Mouse (Mus musculus): ENCODE results near the gene Xxylt1. TPM values are rescaled to one million over a fixed set of nuclear protein-coding genes. Genes with fewer than 3 reads are reported as not detected.
"Not testable (repeated sequence)": the region's sequence is repeated elsewhere in the genome, so short reads cannot be mapped to it uniquely, and the experiment has no call there.

Xxylt1 gene
- polyA plus RNA-seq, 1 experiment from 2014 or later: 10.0 TPM

DNA sequence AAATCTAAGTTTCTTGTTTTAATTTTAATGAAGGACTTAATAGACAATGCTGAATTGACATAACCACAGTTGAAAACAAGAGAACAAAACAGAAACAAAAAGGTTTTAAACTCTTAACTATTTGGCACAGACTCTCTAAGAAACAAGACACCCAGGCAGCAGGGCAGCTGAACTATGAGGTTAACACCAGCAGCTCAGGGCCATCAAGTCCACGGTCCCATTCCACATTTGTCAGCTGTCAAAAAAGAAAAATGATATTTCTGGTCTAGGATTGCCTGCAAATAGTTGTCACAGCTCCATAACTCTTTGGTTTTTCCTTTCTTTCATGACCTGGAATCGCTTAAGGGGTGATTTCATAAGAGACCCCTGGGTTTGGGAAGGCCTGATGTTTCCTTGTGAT is 64.6 kb downstream of the Xxylt1 start:
- Histone ChIP-seq H3K36me3 (no peaks in the 10 kb centered on the region), H3K27me3 (no peaks in the 10 kb centered on the region), H3K4me3 (no peak overlapping the region), H3K27ac (replicated peaks) (no peak overlapping the region), H3K4me2 (replicated peaks) (no peak overlapping the region), H3K9ac (replicated peaks) (no peak overlapping the region), H3K9me3 (no peaks in the 10 kb centered on the region), H3K4me1 (no peaks in the 10 kb centered on the region)
- WGBS: 82% methylated on average over 2 of the region's 2 CpGs
- ATAC-seq (replicated peaks): no peak

GRCm38 (mm10) chr16:31016169-31016568 is 65.1 kb downstream of the Xxylt1 start:
- Histone ChIP-seq H3K4me2 (replicated peaks) (no peak overlapping the region), H3K27ac (replicated peaks) (no peak overlapping the region), H3K9me3 (no peaks in the 10 kb centered on the region), H3K4me3 (no peak overlapping the region), H3K27me3 (no peaks in the 10 kb centered on the region), H3K36me3 (no peaks in the 10 kb centered on the region), H3K4me1 (no peaks in the 10 kb centered on the region), H3K9ac (replicated peaks) (no peak overlapping the region)
- ATAC-seq (replicated peaks): no peak
- 73% methylated on average over 8 of the region's 8 CpGs for WGBS

- Histone ChIP-seq H3K9ac (replicated peaks) (no peak overlapping the region), H3K36me3 (no peaks in the 10 kb centered on the region), H3K4me1 (no peaks in the 10 kb centered on the region), H3K27me3 (no peaks in the 10 kb centered on the region), H3K4me3 (no peak overlapping the region), H3K27ac (replicated peaks) (no peak overlapping the region), H3K4me2 (replicated peaks) (no peak overlapping the region), H3K9me3 (no peaks in the 10 kb centered on the region)
- no peak for ATAC-seq (replicated peaks)
- 87% methylated on average over 1 of the region's 1 CpGs for WGBS
Observed at GRCm38 (mm10) chr16:31015271-31015670, 66.0 kb downstream of the Xxylt1 start.

GRCm38 (mm10) chr16:31012236-31012635 is 69.0 kb downstream of the Xxylt1 start:
- WGBS: 92% methylated on average over 10 of the region's 10 CpGs
- H3K4me3 ChIP-seq: no peak overlapping the region
- no peak overlapping the region for H3K4me2 ChIP-seq (replicated peaks)
- no peaks in the 10 kb centered on the region for H3K36me3 ChIP-seq
- ATAC-seq (replicated peaks): no peak
- no peak overlapping the region for H3K9ac ChIP-seq (replicated peaks)
- H3K9me3 ChIP-seq: no peaks in the 10 kb centered on the region
- H3K4me1 ChIP-seq: peaks cover 4% of the 10 kb centered on the region; the same call in 1 of the 2 replicates
- no peaks in the 10 kb centered on the region for H3K27me3 ChIP-seq
- H3K27ac ChIP-seq (replicated peaks): no peak overlapping the region

- 89% methylated on average over 5 of the region's 5 CpGs for WGBS
- H3K9ac ChIP-seq (replicated peaks): no peak overlapping the region
- H3K4me3 ChIP-seq: no peak overlapping the region
- H3K36me3 ChIP-seq: no peaks in the 10 kb centered on the region
- H3K9me3 ChIP-seq: no peaks in the 10 kb centered on the region
- no peaks in the 10 kb centered on the region for H3K27me3 ChIP-seq
- no peak overlapping the region for H3K4me2 ChIP-seq (replicated peaks)
- no peak; the same call in 1 of the 2 replicates for ATAC-seq (replicated peaks)
- peaks cover 4% of the 10 kb centered on the region; the same call in 1 of the 2 replicates for H3K4me1 ChIP-seq
- no peak overlapping the region for H3K27ac ChIP-seq (replicated peaks)
Observed at GRCm38 (mm10) chr16:31010443-31010842, 70.8 kb downstream of the Xxylt1 start.

GRCm38 (mm10) chr16:31008326-31008725 is 72.9 kb downstream of the Xxylt1 start:
- Histone ChIP-seq H3K4me3 (no peak overlapping the region), H3K27ac (replicated peaks) (no peak overlapping the region), H3K27me3 (no peaks in the 10 kb centered on the region), H3K36me3 (no peaks in the 10 kb centered on the region), H3K9me3 (no peaks in the 10 kb centered on the region), H3K4me1 (peaks cover 14% of the 10 kb centered on the region), H3K4me2 (replicated peaks) (no peak overlapping the region), H3K9ac (replicated peaks) (no peak overlapping the region)
- 76% methylated on average over 7 of the region's 7 CpGs for WGBS
- ATAC-seq (replicated peaks): no peak

DNA sequence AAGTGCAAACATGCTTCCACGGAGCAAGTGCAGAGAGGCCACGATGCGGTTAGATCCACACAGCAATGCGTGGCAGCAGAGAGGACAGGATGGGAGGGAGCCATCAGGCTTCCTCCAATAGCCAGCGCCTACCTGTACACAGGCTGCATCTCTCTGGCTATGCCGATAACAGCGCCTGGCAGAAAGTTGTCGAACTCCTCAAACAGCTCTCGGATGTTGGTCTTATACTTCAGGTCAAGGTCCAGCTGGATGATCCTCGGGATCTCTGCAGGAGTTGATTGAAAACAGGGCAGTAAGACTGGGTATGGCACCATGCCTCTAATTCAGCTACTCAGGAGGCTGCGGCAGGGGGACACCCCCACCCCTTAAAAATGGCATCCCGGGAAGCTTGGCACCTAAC is 73.7 kb downstream of the Xxylt1 start:
- Histone ChIP-seq H3K36me3 (no peaks in the 10 kb centered on the region), H3K4me1 (peaks cover 22% of the 10 kb centered on the region)
- 87% methylated on average over 12 of the region's 12 CpGs for WGBS

GRCm38 (mm10) chr16:31005693-31006092 is 75.5 kb downstream of the Xxylt1 start:
- Histone ChIP-seq H3K9me3 (no peaks in the 10 kb centered on the region), H3K36me3 (no peaks in the 10 kb centered on the region), H3K4me3 (no peak overlapping the region), H3K27ac (replicated peaks) (no peak overlapping the region), H3K27me3 (no peaks in the 10 kb centered on the region), H3K4me1 (peaks cover 29% of the 10 kb centered on the region), H3K4me2 (replicated peaks) (no peak overlapping the region), H3K9ac (replicated peaks) (no peak overlapping the region)
- ATAC-seq (replicated peaks): no peak
- 68% methylated on average over 7 of the region's 7 CpGs for whole genome bisulfite sequencing

More for the DNA sequence above, 73.7 kb downstream of the Xxylt1 start:
- no peaks in the 10 kb centered on the region for H3K9me3 ChIP-seq
- no peak overlapping the region for H3K27ac ChIP-seq (replicated peaks)
- no peak for ATAC-seq (replicated peaks)
- no peaks in the 10 kb centered on the region for H3K27me3 ChIP-seq
- no peak overlapping the region for H3K4me2 ChIP-seq (replicated peaks)
- no peak overlapping the region for H3K4me3 ChIP-seq
- no peak overlapping the region for H3K9ac ChIP-seq (replicated peaks)

DNA sequence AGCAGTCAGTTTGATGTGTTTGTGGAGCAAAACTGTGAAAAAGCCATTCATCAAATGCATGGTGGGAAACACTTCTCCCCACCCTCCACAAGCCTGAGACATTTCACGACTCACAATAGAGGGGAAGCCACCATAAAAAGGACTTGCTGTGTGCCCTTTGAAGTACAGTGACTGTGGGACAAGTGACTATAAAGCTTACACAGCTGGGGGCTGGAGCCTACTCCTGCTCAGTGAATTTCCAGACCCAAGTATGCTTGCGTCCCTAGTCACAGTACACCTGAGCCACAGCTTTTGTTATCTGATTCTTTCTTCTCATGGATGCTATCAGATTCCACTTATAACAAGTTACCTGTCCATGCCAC is 76.9 kb downstream of the Xxylt1 start:
- no peak overlapping the region for H3K9ac ChIP-seq (replicated peaks)
- peak overlapping the region; percentile 34; the same call in 1 of the 2 replicates for H3K27ac ChIP-seq (replicated peaks)
- no peaks in the 10 kb centered on the region for H3K36me3 ChIP-seq
- H3K9me3 ChIP-seq: no peaks in the 10 kb centered on the region
- 30% methylated on average over 2 of the region's 2 CpGs for WGBS
- 0 out of 2 replicates have a peak, but pooled peaks have one; percentile 1 for ATAC-seq (replicated peaks)
- peaks cover 29% of the 10 kb centered on the region for H3K4me1 ChIP-seq
- no peak overlapping the region for H3K4me3 ChIP-seq
- H3K27me3 ChIP-seq: no peaks in the 10 kb centered on the region
- no peak overlapping the region for H3K4me2 ChIP-seq (replicated peaks)

DNA sequence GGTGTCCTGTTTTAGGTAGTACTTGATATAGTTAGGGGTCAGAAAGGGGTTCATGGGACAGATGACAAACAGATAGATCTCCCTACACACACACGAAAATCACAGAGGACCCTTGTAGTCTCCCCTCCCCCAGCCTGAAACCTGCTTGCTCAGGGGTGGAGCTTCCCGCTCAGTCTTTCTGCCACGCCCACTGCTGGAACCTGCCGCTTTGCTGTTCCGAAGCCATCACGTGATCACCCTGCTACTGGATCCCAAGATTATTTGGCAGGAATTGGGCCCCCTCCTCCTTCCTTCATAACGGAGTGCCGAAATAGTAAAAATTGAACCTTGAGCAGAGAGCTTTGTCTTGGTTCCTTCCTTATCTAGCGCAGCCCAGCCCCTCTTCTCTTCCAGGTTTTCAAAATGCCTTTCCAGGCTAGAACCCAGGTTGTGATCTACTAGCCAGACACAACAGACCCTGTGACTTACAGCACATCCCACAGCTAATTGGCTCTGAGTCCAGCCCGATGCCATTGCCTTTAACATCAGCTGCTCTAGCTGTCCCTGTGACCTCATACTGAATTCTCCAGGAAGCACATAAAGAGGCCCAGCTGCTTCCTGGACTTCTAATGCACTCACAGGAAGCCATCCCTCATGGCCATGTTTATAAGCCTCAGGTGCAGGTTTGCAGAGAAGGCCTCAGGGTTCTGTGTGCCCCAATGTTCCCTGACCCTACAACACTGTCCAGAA is 77.5 kb downstream of the Xxylt1 start:
- WGBS: 11% methylated on average over 10 of the region's 10 CpGs
- H3K9me3 ChIP-seq; H3K4me3 ChIP-seq; H3K36me3 ChIP-seq; H3K27me3 ChIP-seq; H3K9ac ChIP-seq (replicated peaks): not testable (repeated sequence)
- 0 out of 2 replicates have a peak, but pooled peaks have one; percentile 23 for ATAC-seq (replicated peaks)
- Histone ChIP-seq H3K4me1 (peaks cover 33% of the 10 kb centered on the region), H3K4me2 (replicated peaks) (peak overlapping the region; percentile 25), H3K27ac (replicated peaks) (peak overlapping the region; percentile 34; the same call in 1 of the 2 replicates)

GRCm38 (mm10) chr16:31002926-31003325 is 78.3 kb downstream of the Xxylt1 start:
- Histone ChIP-seq H3K27me3 (no peaks in the 10 kb centered on the region), H3K9ac (replicated peaks) (no peak overlapping the region), H3K4me3 (no peak overlapping the region), H3K4me2 (replicated peaks) (no peak overlapping the region), H3K36me3 (no peaks in the 10 kb centered on the region), H3K27ac (replicated peaks) (no peak overlapping the region), H3K9me3 (no peaks in the 10 kb centered on the region), H3K4me1 (peaks cover 36% of the 10 kb centered on the region)
- 43% methylated on average over 6 of the region's 6 CpGs for WGBS
- ATAC-seq (replicated peaks): peak; percentile 45; the same call in 1 of the 2 replicates

GRCm38 (mm10) chr16:31002117-31002516 is 79.1 kb downstream of the Xxylt1 start:
- WGBS: 70% methylated on average over 6 of the region's 6 CpGs
- ATAC-seq (replicated peaks): peak; percentile 36; the same call in 1 of the 2 replicates

DNA sequence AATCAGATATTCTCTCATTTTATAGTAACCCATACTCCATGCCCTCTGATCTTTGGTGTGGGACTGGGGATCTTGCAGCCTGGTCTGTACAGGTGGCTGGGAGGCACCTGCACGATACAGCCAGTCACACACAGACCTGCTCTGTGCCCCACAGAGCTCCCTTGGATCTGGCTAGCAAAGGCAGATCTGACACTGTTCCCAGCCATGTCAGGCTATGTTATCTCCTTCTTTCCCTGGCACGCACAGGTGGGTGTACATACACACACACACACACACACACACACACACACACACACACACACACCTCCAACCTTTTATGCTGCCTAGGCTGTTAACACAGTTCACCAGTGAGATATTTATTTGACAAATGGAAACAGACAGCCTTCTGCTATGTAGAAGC is 82.5 kb downstream of the Xxylt1 start:
- no peak for ATAC-seq (replicated peaks)
- Histone ChIP-seq H3K9ac (replicated peaks) (no peak overlapping the region), H3K4me2 (replicated peaks) (no peak overlapping the region), H3K27me3 (no peaks in the 10 kb centered on the region), H3K4me3 (no peak overlapping the region), H3K9me3 (no peaks in the 10 kb centered on the region), H3K36me3 (no peaks in the 10 kb centered on the region), H3K4me1 (peaks cover 37% of the 10 kb centered on the region), H3K27ac (replicated peaks) (0 out of 2 replicates have a peak overlapping the region, but pooled peaks have one; percentile 8)
- 95% methylated on average over 2 of the region's 2 CpGs for WGBS

More at GRCm38 (mm10) chr16:31002117-31002516, 79.1 kb downstream of the Xxylt1 start:
- Histone ChIP-seq H3K27me3 (no peaks in the 10 kb centered on the region), H3K36me3 (no peaks in the 10 kb centered on the region), H3K9me3 (no peaks in the 10 kb centered on the region), H3K4me2 (replicated peaks) (no peak overlapping the region), H3K4me1 (peaks cover 44% of the 10 kb centered on the region), H3K9ac (replicated peaks) (no peak overlapping the region), H3K27ac (replicated peaks) (no peak overlapping the region), H3K4me3 (no peak overlapping the region)
